Mouse (Mus musculus) testis, adult 2 months (tissue): ENCODE data around the gene Lima1.

Source experiments
- CTCF ChIP-seq: fragments of 200-500 bp; IDR thresholded peaks from 2 replicates; pipeline ENCODE4 v1.5.1; 2012; ENCODE audit warnings: low read depth, mild to moderate bottlenecking, inconsistent platforms, low read length, moderate library complexity; ENCODE audit not compliant: control insufficient read depth, insufficient read depth, insufficient replicate concordance
- POLR2A ChIP-seq: fragments of 200-500 bp; IDR thresholded peaks from 2 replicates; pipeline ENCODE4 v1.6.1; 2012; ENCODE audit warnings: low read depth, mild to moderate bottlenecking, inconsistent platforms, low read length, moderate library complexity; ENCODE audit not compliant: control insufficient read depth

DNA sequence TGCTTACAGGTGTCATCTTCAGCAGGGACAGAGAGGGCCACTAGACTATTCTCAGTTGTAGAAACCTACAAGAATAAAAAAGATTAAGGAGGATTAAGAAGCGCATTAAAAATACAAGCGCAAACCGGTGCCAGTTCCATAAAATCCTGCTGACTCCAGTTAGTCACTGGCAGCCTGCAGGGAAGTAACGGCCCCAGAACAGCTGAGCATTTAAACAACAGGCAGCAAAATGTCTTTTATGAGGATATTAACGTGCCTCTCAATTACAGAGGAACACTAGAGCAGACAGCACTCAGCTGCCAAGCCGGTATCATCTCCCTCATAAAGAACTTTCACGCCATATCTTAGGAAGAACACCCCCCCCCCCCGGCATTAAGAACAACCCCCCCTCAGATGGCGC lies 78.5 kb downstream of the Lima1 start:
- TF ChIP-seq CTCF (no peak), POLR2A (no peak)
